Mouse (Mus musculus) right cerebral cortex, postnatal 10 days (tissue): Measurements from ENCODE around the gene Krt10.
A peak's percentile ranks its signal among the peaks of the same experiment; 100 is the strongest.

Experiments
- DNase-seq, 2 experiments: peaks; one replicate each; pipeline ENCODE4 v3.0.0; 2021; ENCODE audit warnings: low spot score in 2 of 2

Gene Krt10

DNA sequence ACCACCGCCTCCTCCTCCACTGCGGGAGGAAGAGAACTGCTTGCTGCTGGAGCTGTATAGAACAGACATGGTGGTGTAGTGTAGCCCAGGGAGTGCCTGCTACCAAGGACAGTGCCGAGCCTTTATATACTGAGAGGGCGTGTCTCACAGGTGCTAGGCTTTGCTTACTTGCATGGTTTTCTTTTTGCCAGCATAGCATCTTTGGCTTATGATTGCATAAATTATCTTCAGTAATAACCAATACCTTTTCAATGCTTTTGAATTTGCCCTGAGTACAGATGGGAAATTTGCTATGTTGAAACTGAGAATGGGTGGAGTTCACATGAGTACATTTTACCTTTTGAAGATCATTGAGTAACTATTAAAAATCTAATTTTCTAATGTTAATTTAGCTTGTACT, at the start of gene Krt10:
Gene Krt10 (minus strand): TSS at position 101 of the 400 bp plus-strand sequence.
- DNase-seq: no peak

- no peak for DNase-seq
These were observed 48.8 kb upstream of the Krt10 start, which contains the start of gene Krt20 for GRCm38 (mm10) chr11:99437972-99438371. Gene Krt20 (minus strand): TSS chr11:99438150.

- no peak for DNase-seq
These were observed 47.5 kb upstream of the Krt10 start for GRCm38 (mm10) chr11:99436625-99437024.

DNA sequence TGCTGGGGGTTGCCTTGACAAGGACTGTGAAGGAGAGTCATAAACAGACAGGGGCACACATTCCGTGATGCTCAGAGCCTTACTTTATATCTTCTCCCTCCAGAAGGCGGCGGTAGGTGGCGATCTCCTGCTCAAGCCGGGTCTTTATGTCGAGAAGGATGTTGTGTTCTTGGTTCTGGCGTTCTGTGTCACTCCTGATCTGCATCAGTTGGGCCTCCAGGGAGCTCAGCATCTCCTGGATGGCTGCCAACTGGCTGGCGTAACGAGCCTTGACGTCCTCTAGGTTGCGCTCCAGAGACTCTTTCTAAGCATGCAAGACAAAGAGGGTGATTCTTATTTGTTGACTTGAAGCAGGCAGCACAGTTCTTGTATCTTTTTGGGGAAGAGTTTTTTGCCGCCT, 41.5 kb upstream of the Krt10 start:
- DNase-seq: peak in 1 of 2 experiments; percentile 55

- DNase-seq: no peak
These were observed 33.0 kb upstream of the Krt10 start, which contains the start of gene Krt12 for GRCm38 (mm10) chr11:99422159-99422558. Gene Krt12 (minus strand): TSS chr11:99422259.

- DNase-seq: peak; percentile 39 to 48
These were observed 31.4 kb upstream of the Krt10 start for GRCm38 (mm10) chr11:99420586-99420985.

DNA sequence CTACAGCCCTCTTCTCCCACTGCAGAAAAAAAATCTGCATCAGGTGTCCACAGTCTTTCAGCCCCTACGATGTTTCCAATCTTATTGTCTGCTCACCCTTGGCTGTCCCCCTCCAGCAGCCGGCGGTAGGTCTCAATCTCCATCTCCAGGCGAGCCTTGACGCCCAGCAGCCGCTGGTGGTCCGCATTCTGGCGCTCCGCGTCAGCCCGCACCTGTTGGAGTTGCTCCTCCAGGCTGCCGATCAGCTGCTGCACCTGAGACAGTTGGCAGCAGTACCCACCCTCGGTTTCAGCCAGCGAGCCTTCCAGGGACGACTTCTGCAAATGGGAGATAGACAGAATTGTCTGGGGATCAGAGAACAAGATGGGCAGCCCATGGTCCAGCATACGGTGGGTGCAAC, 28.7 kb upstream of the Krt10 start:
- DNase-seq: peak; percentile 40 to 56

- peak; percentile 61 to 89 for DNase-seq
These were observed 27.7 kb upstream of the Krt10 start for GRCm38 (mm10) chr11:99416902-99417301.

DNA sequence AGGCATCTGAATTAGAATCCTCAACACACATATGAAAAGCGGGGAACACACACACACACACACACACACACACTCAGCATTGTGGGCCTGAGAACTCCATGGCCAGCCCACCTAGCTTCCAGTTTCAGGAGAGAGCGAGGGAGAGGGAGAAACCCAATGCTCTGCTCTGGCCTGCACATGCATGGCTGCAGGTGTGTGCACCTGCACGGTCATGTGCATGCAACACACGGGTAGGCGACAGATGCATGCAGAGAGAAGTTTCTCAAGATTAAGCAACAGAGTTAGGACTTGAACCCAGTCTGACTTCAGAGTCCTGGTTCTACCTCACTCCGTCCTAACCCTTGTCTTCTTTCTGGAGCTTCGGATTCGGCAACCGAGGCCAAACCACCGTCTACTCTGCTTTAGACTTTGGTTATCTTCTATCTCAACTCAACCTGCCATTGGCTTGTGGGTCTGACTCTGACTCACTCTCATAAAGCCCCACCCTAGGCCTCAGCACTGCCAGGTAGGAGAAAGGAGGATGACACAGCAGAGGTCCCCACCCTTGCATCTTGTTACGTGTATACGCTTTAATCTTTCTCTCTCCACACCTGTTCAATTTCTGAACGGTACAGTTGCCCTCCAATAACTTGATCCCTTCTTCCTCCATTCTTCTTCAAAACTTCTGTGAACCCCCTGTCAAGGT, 25.4 kb upstream of the Krt10 start:
- DNase-seq: no peak

DNA sequence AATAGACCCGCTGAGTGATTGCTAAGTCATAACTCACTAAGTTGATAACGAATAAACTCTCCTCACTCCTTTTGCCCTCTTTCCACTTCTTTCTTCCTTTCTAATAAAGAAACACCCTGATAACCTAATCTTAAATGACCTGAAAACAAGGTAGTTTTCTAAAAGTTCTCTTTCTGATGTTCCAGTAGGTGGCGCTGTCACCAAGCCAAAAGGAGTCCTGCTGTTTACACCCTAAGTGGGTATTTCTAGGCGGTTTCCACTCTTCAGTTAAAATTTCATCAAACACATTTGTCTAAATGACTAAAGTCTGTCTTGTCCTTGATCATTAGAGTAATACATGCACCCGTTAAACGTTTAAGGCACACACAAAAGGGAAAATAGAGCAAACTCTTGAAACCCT, 24.1 kb upstream of the Krt10 start:
- peak; percentile 53 to 76 for DNase-seq

GRCm38 (mm10) chr11:99406186-99406585, 17.0 kb upstream of the Krt10 start:
- no peak for DNase-seq

GRCm38 (mm10) chr11:99399956-99400549, 10.9 kb upstream of the Krt10 start:
- no peak for DNase-seq

- DNase-seq: no peak
These were observed 9.7 kb upstream of the Krt10 start for GRCm38 (mm10) chr11:99398832-99399231.

DNA sequence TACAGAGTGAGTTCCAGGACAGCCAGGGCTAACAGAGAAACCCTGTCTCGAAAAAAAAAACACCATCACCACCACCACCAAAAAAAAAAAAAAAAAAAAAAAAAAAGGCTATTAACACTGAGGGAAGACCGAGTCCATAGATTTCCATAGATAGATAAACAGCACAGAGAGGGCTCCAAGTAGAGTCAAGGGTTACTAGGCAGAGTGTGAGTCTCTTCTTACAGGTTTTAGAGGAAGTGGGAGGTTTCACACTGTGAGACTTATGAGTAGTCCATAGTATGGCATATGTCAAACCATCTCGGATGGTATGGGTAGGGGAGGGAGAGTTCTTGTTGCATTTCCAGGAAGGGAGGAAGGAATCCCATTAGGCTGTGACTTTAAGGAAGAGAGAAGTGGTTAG, 8.9 kb upstream of the Krt10 start:
- no peak for DNase-seq

DNA sequence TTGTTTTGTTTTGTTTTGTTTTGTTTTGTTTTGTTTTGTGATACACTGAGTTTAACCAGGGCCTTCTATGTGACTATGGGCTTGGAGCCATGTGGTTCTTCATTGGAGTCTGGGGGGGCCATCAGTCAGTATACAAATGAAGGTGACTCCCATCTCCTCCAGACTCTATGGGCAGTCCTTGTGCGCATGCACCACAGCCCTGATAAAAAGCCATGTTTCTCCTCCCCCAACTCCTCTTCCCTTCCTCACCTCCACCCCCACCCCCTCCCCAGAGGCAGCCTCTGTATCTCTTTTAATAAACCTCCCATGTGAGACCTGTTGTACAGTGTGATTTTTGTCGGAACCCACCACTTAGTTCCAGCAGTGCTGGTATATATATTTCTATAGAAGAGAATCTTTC, 7.5 kb upstream of the Krt10 start:
- DNase-seq: no peak

- DNase-seq: no peak
These were observed 6.9 kb upstream of the Krt10 start for GRCm38 (mm10) chr11:99396034-99396433.

GRCm38 (mm10) chr11:99392492-99392891, 3.3 kb upstream of the Krt10 start:
- no peak for DNase-seq

DNA sequence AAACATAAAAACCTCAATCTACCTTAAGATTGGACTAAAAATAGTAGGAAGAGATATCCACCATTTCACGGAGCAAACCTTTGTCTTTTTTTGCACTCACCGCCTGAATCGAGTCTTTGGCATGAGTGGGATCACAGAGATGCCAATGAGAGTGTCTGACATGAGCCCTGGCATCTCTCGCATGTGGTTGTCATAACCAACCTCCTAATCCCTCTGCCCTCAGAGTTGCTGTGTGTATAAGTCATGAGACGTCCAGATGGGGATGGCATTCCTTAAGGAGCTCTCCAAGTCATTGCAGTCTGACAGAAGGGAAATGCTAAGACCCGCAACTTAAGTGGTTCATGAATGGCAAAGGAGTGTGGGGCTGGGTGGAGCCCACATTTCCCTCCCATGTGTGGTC, 2.2 kb upstream of the Krt10 start:
- no peak for DNase-seq

DNA sequence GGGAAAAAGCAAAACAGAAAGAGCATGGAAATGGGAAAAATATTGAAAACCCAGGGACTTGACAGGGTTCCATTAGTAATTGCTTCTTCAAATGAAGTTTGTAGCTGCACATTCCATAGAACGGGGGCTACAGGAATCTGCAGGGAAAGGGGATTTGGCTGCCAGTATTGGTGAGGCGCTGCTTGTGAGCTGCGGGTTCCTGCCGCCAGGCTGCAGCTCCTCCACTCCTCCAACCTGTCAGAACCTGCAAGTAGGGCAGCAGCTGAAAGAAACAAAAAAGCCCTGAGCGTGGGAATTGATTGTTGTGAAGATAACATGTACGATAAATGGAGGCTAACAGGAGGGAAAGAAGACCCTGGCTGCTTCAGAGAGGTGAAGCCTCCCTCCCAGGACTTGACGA, 1.7 kb upstream of the Krt10 start:
- DNase-seq: no peak

- no peak for DNase-seq
These were observed 503 bp downstream of the Krt10 start for GRCm38 (mm10) chr11:99388661-99389060.

- DNase-seq: peak; percentile 93
These were observed 3.1 kb downstream of the Krt10 start for GRCm38 (mm10) chr11:99385813-99386721.

DNA sequence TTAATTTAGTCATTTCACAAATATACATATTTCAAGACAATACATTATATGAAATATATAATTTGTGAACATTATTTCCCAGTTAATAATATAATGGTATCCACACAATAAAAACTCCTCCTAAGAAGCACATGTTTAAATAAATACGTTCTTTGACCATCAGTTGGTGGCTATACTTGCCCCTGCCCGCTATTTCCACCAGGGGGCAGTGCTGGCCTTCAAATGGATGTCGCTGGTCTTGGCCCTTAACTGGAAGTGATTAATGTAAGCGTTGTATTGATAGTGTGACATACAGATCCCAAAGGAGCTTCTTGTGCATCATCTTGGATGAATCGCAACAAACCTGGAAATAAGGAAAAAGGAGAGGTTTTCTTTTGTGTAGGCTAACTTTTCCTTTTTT, 9.6 kb downstream of the Krt10 start:
- DNase-seq: peak; percentile 69 to 86
